Mouse (Mus musculus) heart, adult 2 months (tissue): ENCODE results near the gene Pnkp. TPM values are rescaled to one million over a fixed set of nuclear protein-coding genes. Genes with fewer than 3 reads are reported as not detected.

Experiments used
- DNase-seq, 2 experiments: peaks; one replicate each; pipeline ENCODE4 v3.0.0; 2021
- H3K27ac ChIP-seq: fragments of 200-600 bp; 2 replicates; pipeline ENCODE4 v1.8.1; 2022
- H3K27me3 ChIP-seq: fragments of 200-500 bp; 2 replicates; pipeline ENCODE4 v1.6.1; 2012; ENCODE audit warnings: mild to moderate bottlenecking, low read length, inconsistent platforms, mixed read lengths; ENCODE audit not compliant: control insufficient read depth, insufficient read depth
- H3K36me3 ChIP-seq: fragments of 200-500 bp; 2 replicates; pipeline ENCODE4 v1.6.1; 2012; ENCODE audit warnings: low read length, inconsistent platforms; ENCODE audit not compliant: control insufficient read depth, insufficient read depth
- H3K4me1 ChIP-seq: fragments of 200-500 bp; 2 replicates; pipeline ENCODE4 v1.6.1; 2011; ENCODE audit warnings: low read length; ENCODE audit not compliant: control insufficient read depth, insufficient read depth
- H3K4me3 ChIP-seq: fragments of 200-600 bp; 2 replicates; pipeline ENCODE4 v1.8.1; 2022
- H3K79me2 ChIP-seq: fragments of 200-500 bp; replicated peaks from 2 replicates; pipeline ENCODE4 v1.6.1; 2012; ENCODE audit warnings: mild to moderate bottlenecking, inconsistent platforms, low read length, moderate library complexity, mixed read lengths; ENCODE audit not compliant: control insufficient read depth, insufficient read depth
- H3K9ac ChIP-seq: fragments of 200-500 bp; 2 replicates; pipeline ENCODE4 v1.6.1; 2012; ENCODE audit warnings: low read depth, mild to moderate bottlenecking, control low read depth, inconsistent platforms, low read length, mixed read lengths
- CTCF ChIP-seq: fragments of 200-600 bp; IDR thresholded peaks from 2 replicates; pipeline ENCODE4 v1.8.1; 2022; ENCODE audit warnings: antibody characterized with exemption, mild to moderate bottlenecking, moderate library complexity
- EP300 ChIP-seq: fragments of 200-500 bp; IDR thresholded peaks from 2 replicates; pipeline ENCODE4 v1.6.1; 2011; ENCODE audit warnings: low read depth, low read length, control low read depth; ENCODE audit not compliant: insufficient read depth
- POLR2A ChIP-seq: fragments of 200-500 bp; IDR thresholded peaks from 2 replicates; pipeline ENCODE4 v1.6.1; 2011; ENCODE audit warnings: mild to moderate bottlenecking, low read depth, low read length, control low read depth; ENCODE audit not compliant: insufficient read depth
- WGBS: fragments of 180-500 bp; shearing (Covaris S2); methylation state at CpG from one replicate; pipeline ENCODE4 v1.1.7; 2018; 5-methylcytosine and 5-hydroxymethylcytosine counted together
- intact Hi-C: fragments of 180-260 bp; cut with DNase I; formaldehyde crosslinking; loops from one replicate; pipeline ENCODE4 v1.15.1; 2025
- polyA plus RNA-seq: library from polyadenylated mRNA; depleted of rRNA; stranded (reverse); fragments of >200 nt; gene quantifications from 2 replicates; pipeline ENCODE4 v1.2.3, GENCODE M21; 2012
- total RNA-seq, 2 experiments: library from RNA; stranded (reverse); gene quantifications; 2 replicates each; pipeline ENCODE4 v1.2.3; 2021

Pnkp gene
- total and polyA plus RNA-seq, 3 experiments: 15.3 to 20.2 (median 19.6) TPM

- intact Hi-C loops: no loop called here
- 62% methylated on average over 4 of the region's 4 CpGs for WGBS
- no peak overlapping the region for H3K27ac ChIP-seq
Measured at GRCm38 (mm10) chr7:44832763-44833162, 24.2 kb upstream of the Pnkp start.

GRCm38 (mm10) chr7:44835373-44836015, 21.4 kb upstream of the Pnkp start:
- no peak overlapping the region for H3K9ac ChIP-seq
- TF ChIP-seq POLR2A: no peak
- no peak for TF ChIP-seq EP300
- TF ChIP-seq CTCF: no peak
- intact Hi-C loops: no loop called here
- H3K79me2 ChIP-seq: no peaks in the 10 kb centered on the region
- H3K4me3 ChIP-seq: no peak overlapping the region
- DNase-seq: no peak
- 60% methylated on average over 1 of the region's 1 CpGs for WGBS
- H3K36me3 ChIP-seq: no peaks in the 10 kb centered on the region
- no peak overlapping the region for H3K27ac ChIP-seq
- H3K4me1 ChIP-seq: peaks cover 10% of the 10 kb centered on the region
- no peaks in the 10 kb centered on the region for H3K27me3 ChIP-seq

More at GRCm38 (mm10) chr7:44832763-44833162, 24.2 kb upstream of the Pnkp start:
- H3K9ac ChIP-seq: no peak overlapping the region
- peaks cover 8% of the 10 kb centered on the region for H3K4me1 ChIP-seq
- no peak for DNase-seq
- H3K36me3 ChIP-seq: no peaks in the 10 kb centered on the region
- no peak overlapping the region for H3K4me3 ChIP-seq
- no peak for TF ChIP-seq POLR2A
- no peak for TF ChIP-seq EP300
- TF ChIP-seq CTCF: no peak
- no peaks in the 10 kb centered on the region for H3K27me3 ChIP-seq
- H3K79me2 ChIP-seq: 0 out of 2 replicates have a peak, but pooled peaks cover under 1% of the 10 kb centered on the region

GRCm38 (mm10) chr7:44836016-44836404, 20.9 kb upstream of the Pnkp start:
- H3K4me1 ChIP-seq: peaks cover 10% of the 10 kb centered on the region
- no peak overlapping the region for H3K4me3 ChIP-seq
- DNase-seq: peak in 1 of 2 experiments; percentile 59
- H3K27ac ChIP-seq: no peak overlapping the region; the same call in 1 of the 2 replicates
- no peak for TF ChIP-seq EP300
- 0 out of 2 replicates have a peak, but pooled peaks have one; percentile 23 for TF ChIP-seq POLR2A
- 20% methylated on average over 3 of the region's 3 CpGs for WGBS
- H3K9ac ChIP-seq: no peak overlapping the region; the same call in 1 of the 2 replicates
- intact Hi-C loops: no loop called here
- H3K36me3 ChIP-seq: no peaks in the 10 kb centered on the region
- no peaks in the 10 kb centered on the region for H3K79me2 ChIP-seq
- no peaks in the 10 kb centered on the region for H3K27me3 ChIP-seq

- Histone ChIP-seq H3K4me3 (no peak overlapping the region), H3K9ac (peak overlapping the region; percentile 27), H3K27me3 (no peaks in the 10 kb centered on the region), H3K79me2 (no peaks in the 10 kb centered on the region), H3K4me1 (peaks cover 10% of the 10 kb centered on the region), H3K27ac (peak overlapping the region; percentile 3; the same call in 1 of the 2 replicates), H3K36me3 (no peaks in the 10 kb centered on the region)
- TF ChIP-seq EP300 (no peak), CTCF (no peak), POLR2A (no peak)
- no peak for DNase-seq
- WGBS: 71% methylated on average over 9 of the region's 9 CpGs
- intact Hi-C loops: no loop called here
Measured at GRCm38 (mm10) chr7:44836423-44837053, 20.4 kb upstream of the Pnkp start.

GRCm38 (mm10) chr7:44838073-44838472, 18.9 kb upstream of the Pnkp start:
- intact Hi-C loops: no loop called here
- Histone ChIP-seq H3K27me3 (no peaks in the 10 kb centered on the region), H3K27ac (no peak overlapping the region), H3K4me3 (no peak overlapping the region), H3K79me2 (no peaks in the 10 kb centered on the region), H3K4me1 (peaks cover 10% of the 10 kb centered on the region), H3K9ac (no peak overlapping the region), H3K36me3 (no peaks in the 10 kb centered on the region)
- no peak for DNase-seq
- 95% methylated on average over 6 of the region's 6 CpGs for WGBS
- TF ChIP-seq EP300 (no peak), CTCF (no peak), POLR2A (no peak)

GRCm38 (mm10) chr7:44839171-44839490, 17.8 kb upstream of the Pnkp start:
- H3K9ac ChIP-seq: peak overlapping the region; percentile 67
- DNase-seq: no peak
- peaks cover 10% of the 10 kb centered on the region for H3K4me1 ChIP-seq
- H3K79me2 ChIP-seq: no peaks in the 10 kb centered on the region
- no peaks in the 10 kb centered on the region for H3K36me3 ChIP-seq
- TF ChIP-seq POLR2A (no peak), CTCF (no peak), EP300 (no peak)
- H3K4me3 ChIP-seq: peak overlapping the region; percentile 37
- intact Hi-C loops: no loop called here
- H3K27me3 ChIP-seq: no peaks in the 10 kb centered on the region
- 48% methylated on average over 11 of the region's 11 CpGs for WGBS
- no peak overlapping the region; the same call in 1 of the 2 replicates for H3K27ac ChIP-seq
